Mouse (Mus musculus) CH12.LX (cell line): ENCODE measurements around the gene Gstp1. TPM values are rescaled to one million over a fixed set of nuclear protein-coding genes. Genes with fewer than 3 reads are reported as not detected.

Source experiments
- DNase-seq: peaks from one replicate; pipeline ENCODE4 v3.0.0-alpha.2; 2013; ENCODE audit errors: extremely low read depth
- H3K27ac ChIP-seq: 2 replicates; pipeline ENCODE4 v1.5.1; 2012; ENCODE audit warnings: low read depth, mild to moderate bottlenecking, control low read depth, moderate library complexity; ENCODE audit not compliant: insufficient read depth
- H3K27me3 ChIP-seq: replicated peaks from 2 replicates; pipeline ENCODE3; 2012; ENCODE audit warnings: inconsistent platforms
- H3K36me3 ChIP-seq, 2 experiments: replicated peaks in 1 of 2; 2 replicates each; pipeline versions ENCODE3 to v1.6.1; 2012; ENCODE audit warnings: inconsistent platforms in 1 of 2, low read length in 1 of 2, mild to moderate bottlenecking in 1 of 2, mixed read lengths in 1 of 2, moderate library complexity in 1 of 2; ENCODE audit not compliant: control insufficient read depth in 1 of 2, insufficient read depth in 1 of 2
- H3K4me1 ChIP-seq, 2 experiments: 2 replicates each; pipeline ENCODE4 v1.6.1; 2012; ENCODE audit warnings: inconsistent platforms in 1 of 2, moderate library complexity in 1 of 2; ENCODE audit not compliant: insufficient read depth in 2 of 2, control insufficient read depth in 1 of 2
- H3K4me2 ChIP-seq: 2 replicates; pipeline ENCODE4 v1.6.1; 2012; ENCODE audit warnings: low read depth, mild to moderate bottlenecking, control low read depth; ENCODE audit not compliant: poor library complexity, insufficient read depth, severe bottlenecking
- H3K4me3 ChIP-seq, 3 experiments: fragments of 150-350 bp in 1 of 3; sonication (generic) in 1 of 3; replicated peaks in 1 of 3; 2 replicates each; pipeline versions ENCODE3 to v1.5.1; 2011 to 2012; ENCODE audit warnings: low read depth in 2 of 3, low read length in 2 of 3, mild to moderate bottlenecking in 2 of 3, moderate library complexity in 2 of 3, control low read depth in 1 of 3, improper control_type of control experiment in 1 of 3, inconsistent platforms in 1 of 3, mixed read lengths in 1 of 3; ENCODE audit not compliant: poor library complexity in 1 of 3
- H3K79me2 ChIP-seq: replicated peaks from 2 replicates; pipeline ENCODE4 v1.6.1; 2012; ENCODE audit warnings: mild to moderate bottlenecking, moderate library complexity; ENCODE audit not compliant: control insufficient read depth, poor library complexity, insufficient read depth, severe bottlenecking; ENCODE audit errors: extremely low read depth
- H3K9ac ChIP-seq: 2 replicates; pipeline ENCODE4 v1.6.1; 2012; ENCODE audit warnings: low read depth, mild to moderate bottlenecking, control low read depth, moderate library complexity; ENCODE audit not compliant: insufficient read depth
- H3K9me3 ChIP-seq: replicated peaks from 2 replicates; pipeline ENCODE3; 2012; ENCODE audit warnings: low read length, inconsistent platforms, mixed read lengths
- CHD1 ChIP-seq: IDR thresholded peaks from 2 replicates; pipeline ENCODE4 v1.6.1; 2012; ENCODE audit warnings: low read depth, low read length, improper control_type of control experiment, inconsistent platforms
- CHD2 ChIP-seq: IDR thresholded peaks from 2 replicates; pipeline ENCODE4 v1.6.1; 2011; ENCODE audit warnings: low read length, improper control_type of control experiment
- CTCF ChIP-seq, 2 experiments: IDR thresholded peaks in 1 of 2; conservative IDR thresholded peaks in 1 of 2; 2 replicates each; pipeline ENCODE4 v1.5.1; 2011 to 2012; ENCODE audit warnings: low read depth in 2 of 2, low read length in 2 of 2, improper control_type of control experiment in 1 of 2, inconsistent platforms in 1 of 2, mild to moderate bottlenecking in 1 of 2, moderate library complexity in 1 of 2
- E2F4 ChIP-seq: IDR thresholded peaks from 2 replicates; pipeline ENCODE4 v1.6.1; 2011; ENCODE audit warnings: low read depth, low read length, improper control_type of control experiment; ENCODE audit not compliant: insufficient replicate concordance
- ELF1 ChIP-seq: IDR thresholded peaks from 2 replicates; pipeline ENCODE4 v1.6.1; 2014; ENCODE audit warnings: low read depth, mild to moderate bottlenecking, inconsistent platforms, low read length, improper control_type of control experiment
- ETS1 ChIP-seq: conservative IDR thresholded peaks from 2 replicates; pipeline ENCODE4 v1.6.1; 2012; ENCODE audit warnings: low read depth, mild to moderate bottlenecking, inconsistent platforms, low read length, improper control_type of control experiment, moderate library complexity
- GABPA ChIP-seq: IDR thresholded peaks from 2 replicates; pipeline ENCODE4 v1.6.1; 2012; ENCODE audit warnings: low read depth, low read length, improper control_type of control experiment, inconsistent platforms; ENCODE audit not compliant: insufficient replicate concordance
- HCFC1 ChIP-seq: IDR thresholded peaks from 2 replicates; pipeline ENCODE4 v1.6.1; 2012; ENCODE audit warnings: low read depth, mild to moderate bottlenecking, inconsistent platforms, low read length, improper control_type of control experiment
- IRF4 ChIP-seq: IDR thresholded peaks from 2 replicates; pipeline ENCODE4 v1.6.1; 2014; ENCODE audit warnings: low read depth, mild to moderate bottlenecking, inconsistent platforms, low read length, improper control_type of control experiment
- JUN ChIP-seq: IDR thresholded peaks from 2 replicates; pipeline ENCODE4 v1.6.1; 2011; ENCODE audit warnings: low read depth, mild to moderate bottlenecking, low read length, improper control_type of control experiment, moderate library complexity; ENCODE audit not compliant: insufficient read depth
- JUND ChIP-seq: conservative IDR thresholded peaks from 2 replicates; pipeline ENCODE4 v1.6.1; 2011; ENCODE audit warnings: low read depth, low read length, improper control_type of control experiment
- KAT2A ChIP-seq: IDR thresholded peaks from 2 replicates; pipeline ENCODE4 v1.6.1; 2012; ENCODE audit warnings: low read length, improper control_type of control experiment, inconsistent platforms; ENCODE audit not compliant: insufficient replicate concordance
- MAX ChIP-seq: IDR thresholded peaks from 2 replicates; pipeline ENCODE4 v1.6.1; 2011; ENCODE audit warnings: low read length, improper control_type of control experiment
- MAZ ChIP-seq: IDR thresholded peaks from 2 replicates; pipeline ENCODE4 v1.6.1; 2012; ENCODE audit warnings: low read depth, mild to moderate bottlenecking, inconsistent platforms, low read length, improper control_type of control experiment, moderate library complexity
- MEF2A ChIP-seq: IDR thresholded peaks from 2 replicates; pipeline ENCODE4 v1.6.1; 2014; ENCODE audit warnings: low read depth, mild to moderate bottlenecking, inconsistent platforms, low read length, improper control_type of control experiment, borderline replicate concordance
- MXI1 ChIP-seq: IDR thresholded peaks from 2 replicates; pipeline ENCODE4 v1.6.1; 2011; ENCODE audit warnings: mild to moderate bottlenecking, low read depth, low read length, improper control_type of control experiment
- MYC ChIP-seq: IDR thresholded peaks from 2 replicates; pipeline ENCODE4 v1.6.1; 2011; ENCODE audit warnings: low read depth, mild to moderate bottlenecking, improper control_type of control experiment, low read length
- NELFE ChIP-seq: IDR thresholded peaks from 2 replicates; pipeline ENCODE4 v1.6.1; 2011; ENCODE audit warnings: low read depth, low read length, improper control_type of control experiment
- PAX5 ChIP-seq: IDR thresholded peaks from 2 replicates; pipeline ENCODE4 v1.6.1; 2012; ENCODE audit warnings: low read length, inconsistent platforms, mixed read lengths
- POLR2A ChIP-seq: IDR thresholded peaks from 2 replicates; pipeline ENCODE4 v1.6.1; 2011; ENCODE audit warnings: low read depth, mild to moderate bottlenecking, improper control_type of control experiment, low read length
- RAD21 ChIP-seq: IDR thresholded peaks from 2 replicates; pipeline ENCODE4 v1.6.1; 2011; ENCODE audit warnings: low read depth, mild to moderate bottlenecking, low read length, improper control_type of control experiment, moderate library complexity
- RCOR1 ChIP-seq: conservative IDR thresholded peaks from 2 replicates; pipeline ENCODE4 v1.6.1; 2012; ENCODE audit warnings: low read depth, mild to moderate bottlenecking, inconsistent platforms, low read length, improper control_type of control experiment
- SIN3A ChIP-seq: IDR thresholded peaks from 2 replicates; pipeline ENCODE4 v1.6.1; 2012; ENCODE audit warnings: low read length, improper control_type of control experiment, inconsistent platforms
- SMC3 ChIP-seq: IDR thresholded peaks from 2 replicates; pipeline ENCODE4 v1.6.1; 2011; ENCODE audit warnings: low read depth, low read length, improper control_type of control experiment
- TBP ChIP-seq: conservative IDR thresholded peaks from 2 replicates; pipeline ENCODE4 v1.6.1; 2011; ENCODE audit warnings: low read depth, low read length, improper control_type of control experiment
- TCF12 ChIP-seq: IDR thresholded peaks from 2 replicates; pipeline ENCODE4 v1.6.1; 2014; ENCODE audit warnings: low read depth, mild to moderate bottlenecking, inconsistent platforms, low read length, improper control_type of control experiment
- UBTF ChIP-seq: IDR thresholded peaks from 2 replicates; pipeline ENCODE4 v1.6.1; 2012; ENCODE audit warnings: low read depth, mild to moderate bottlenecking, inconsistent platforms, low read length, improper control_type of control experiment, moderate library complexity
- USF1 ChIP-seq: IDR thresholded peaks from 2 replicates; pipeline ENCODE4 v1.6.1; 2014; ENCODE audit warnings: low read depth, mild to moderate bottlenecking, inconsistent platforms, low read length, improper control_type of control experiment
- ZC3H11A ChIP-seq: IDR thresholded peaks from 2 replicates; pipeline ENCODE4 v1.6.1; 2012; ENCODE audit warnings: low read depth, mild to moderate bottlenecking, inconsistent platforms, low read length, improper control_type of control experiment
- ZKSCAN1 ChIP-seq: IDR thresholded peaks from 2 replicates; pipeline ENCODE4 v1.6.1; 2012; ENCODE audit warnings: low read depth, inconsistent platforms, low read length, improper control_type of control experiment, borderline replicate concordance
- ZNF384 ChIP-seq: IDR thresholded peaks from 2 replicates; pipeline ENCODE4 v1.6.1; 2012; ENCODE audit warnings: low read depth, low read length, improper control_type of control experiment, inconsistent platforms
- dilution Hi-C: fragments of 300-500 bp; cut with MboI; formaldehyde crosslinking; loops from 2 replicates; pipeline ENCODE4 v1.14.3; 2020; ENCODE audit warnings: low sequenced_read_pairs; ENCODE audit not compliant: extremely low pct_unique_long_range_greater_than_20kb, extremely low pct_ligation_motif_present
- in situ Hi-C: fragments of 300-500 bp; cut with MboI; formaldehyde crosslinking; loops from 3 replicates; pipeline ENCODE4 v1.14.3; 2019; ENCODE audit warnings: low sequenced_read_pairs, low pct_ligation_motif_present, low pct_unique_long_range_greater_than_20kb, mixed read lengths
- polyA plus RNA-seq: library from polyadenylated mRNA; unstranded; fragments of >175 nt; gene quantifications from 2 replicates; pipeline ENCODE4 v1.2.1, GENCODE M21; 2012; ENCODE audit warnings: low read depth; ENCODE audit not compliant: insufficient read length
- total RNA-seq, 2 experiments: library from RNA; depleted of rRNA; stranded (reverse); fragments of 300-350 nt in 1 of 2; fragments of >200 nt in 1 of 2; gene quantifications; 2 replicates each; pipeline ENCODE4 v1.2.3; 2012 to 2014

Gstp1 gene
- total and polyA plus RNA-seq, 3 experiments, result 333 to 696 (median 529) TPM

- H3K9ac ChIP-seq, result no peak overlapping the region
- no peak overlapping the region for H3K4me3 ChIP-seq
- H3K4me1 ChIP-seq, result peaks cover 24 to 47% of the 10 kb centered on the region in 2 experiments
- no peak overlapping the region for H3K27ac ChIP-seq
- dilution Hi-C loops (no loop called here), in situ Hi-C loops (loop anchor here (5.0 kb wide), 2 partner anchors 33 to 37 kb away; no protein-coding TSS in a partner anchor)
- no peaks in the 10 kb centered on the region for H3K79me2 ChIP-seq
- H3K36me3 ChIP-seq, result no peaks in the 10 kb centered on the region
- DNase-seq, result no peak
- no peak for TF ChIP-seq IRF4
- no peak for TF ChIP-seq NELFE
- TF ChIP-seq ELF1, result no peak
- TF ChIP-seq ZC3H11A, result no peak
- no peak for TF ChIP-seq JUN
- TF ChIP-seq MYC, result no peak
- no peak for TF ChIP-seq MAX
- no peak for TF ChIP-seq MAZ
- no peak for TF ChIP-seq SMC3
- TF ChIP-seq GABPA, result no peak
- TF ChIP-seq ZKSCAN1, result no peak
- TF ChIP-seq TCF12, result no peak
- TF ChIP-seq RAD21, result no peak
- no peak for TF ChIP-seq HCFC1
- no peaks in the 10 kb centered on the region for H3K27me3 ChIP-seq
- H3K9me3 ChIP-seq, result peaks cover 2% of the 10 kb centered on the region
- H3K4me2 ChIP-seq, result no peak overlapping the region
Measured at GRCm38 (mm10) chr19:4054613-4055012, 16.8 kb upstream of the Gstp1 start.

- Histone ChIP-seq H3K4me1 (peaks cover 9 to 39% of the 10 kb centered on the region in 2 experiments; a peak in 3 of 4 replicates), H3K9me3 (peaks cover 2% of the 10 kb centered on the region), H3K27me3 (no peaks in the 10 kb centered on the region), H3K79me2 (no peaks in the 10 kb centered on the region), H3K4me3 (no peak overlapping the region), H3K36me3 (no peaks in the 10 kb centered on the region), H3K9ac (no peak overlapping the region; the same call in 1 of the 2 replicates), H3K4me2 (peak overlapping the region; percentile 45; the same call in 1 of the 2 replicates), H3K27ac (peak overlapping the region; percentile 77)
- dilution Hi-C loops (no loop called here), in situ Hi-C loops (loop anchor here (5.0 kb wide), 2 partner anchors 35 kb away; no protein-coding TSS in a partner anchor)
- peak; percentile 86 for DNase-seq
- TF ChIP-seq TBP (no peak), MEF2A (0 out of 2 replicates have a peak, but pooled peaks have one; percentile 68), RCOR1 (peak; percentile 90), HCFC1 (no peak), SIN3A (peak; percentile 72; the same call in 1 of the 2 replicates), CHD2 (peak; percentile 81), UBTF (no peak), JUND (peak; percentile 92), E2F4 (no peak), ZNF384 (peak; percentile 94), IRF4 (peak; percentile 93), MXI1 (0 out of 2 replicates have a peak, but pooled peaks have one; percentile 36), ELF1 (0 out of 2 replicates have a peak, but pooled peaks have one; percentile 28), KAT2A (no peak), CTCF (conservative IDR thresholded peaks at IDR 0.05 in 1 of 2, IDR thresholded peaks at IDR 0.05 in 1 of 2; ENCODE audit: low read depth in 2 of 2, low read length in 2 of 2) (no peak), MAX (peak; percentile 58; the same call in 1 of the 2 replicates), USF1 (no peak), ETS1 (peak; percentile 76), PAX5 (no peak), ZKSCAN1 (no peak), CHD1 (no peak), GABPA (no peak), MAZ (0 out of 2 replicates have a peak, but pooled peaks have one; percentile 57), ZC3H11A (no peak), POLR2A (no peak)
Measured at GRCm38 (mm10) chr19:4052516-4053030, 14.8 kb upstream of the Gstp1 start.
